Mouse (Mus musculus): Measurements from ENCODE around the gene 1110012L19Rik.
"Not testable (repeated sequence)": the region's sequence is repeated elsewhere in the genome, so short reads cannot be mapped to it uniquely, and the experiment has no call there.

The 1110012L19Rik gene

GRCm38 (mm10) chrX:70385276-70385961 lies at the start of gene 1110012L19Rik:
1110012L19Rik (plus strand) TSS chrX:70385877.
- peak; percentile 91 for DNase-seq (ENCODE audit: low spot score)

- DNase-seq (ENCODE audit: low spot score): no peak
These were observed 22.7 kb upstream of the 1110012L19Rik start for GRCm38 (mm10) chrX:70362985-70363384.

- no peak for DNase-seq (ENCODE audit: low spot score)
These were observed 22.2 kb upstream of the 1110012L19Rik start for GRCm38 (mm10) chrX:70363446-70363845.

- no peak for DNase-seq (ENCODE audit: low spot score)
These were observed 21.5 kb upstream of the 1110012L19Rik start for GRCm38 (mm10) chrX:70364202-70364601.

- DNase-seq (ENCODE audit: low spot score): peak; percentile 86
These were observed 20.7 kb upstream of the 1110012L19Rik start, which contains the start of gene Ids for GRCm38 (mm10) chrX:70364661-70365613. Ids (minus strand) TSS chrX:70365084.

GRCm38 (mm10) chrX:70369758-70370157 lies 15.9 kb upstream of the 1110012L19Rik start:
- DNase-seq (ENCODE audit: low spot score): not testable (repeated sequence)

GRCm38 (mm10) chrX:70374469-70375110 lies 11.1 kb upstream of the 1110012L19Rik start:
- not testable (repeated sequence) for DNase-seq (ENCODE audit: low spot score)

GRCm38 (mm10) chrX:70384917-70385275 lies 781 bp upstream of the 1110012L19Rik start:
- DNase-seq (ENCODE audit: low spot score): no peak

- no peak for DNase-seq (ENCODE audit: low spot score)
These were observed 280 bp downstream of the 1110012L19Rik start for GRCm38 (mm10) chrX:70385962-70386351.

GRCm38 (mm10) chrX:70392636-70393035 lies 7.0 kb downstream of the 1110012L19Rik start:
- not testable (repeated sequence) for DNase-seq (ENCODE audit: low spot score)

GRCm38 (mm10) chrX:70425473-70425872 lies 39.8 kb downstream of the 1110012L19Rik start:
- DNase-seq (ENCODE audit: low spot score): not testable (repeated sequence)

Measured in embryo, embryonic 10 days (tissue).